Mouse (Mus musculus): ENCODE data around the gene Car2. TPM values are rescaled to one million over a fixed set of nuclear protein-coding genes. Genes with fewer than 3 reads are reported as not detected.
A peak's percentile ranks its signal among the peaks of the same experiment; 100 is the strongest.

The Car2 gene
- total RNA-seq, 2 experiments from 2014 or later = 9.8 to 11.8 TPM

DNA sequence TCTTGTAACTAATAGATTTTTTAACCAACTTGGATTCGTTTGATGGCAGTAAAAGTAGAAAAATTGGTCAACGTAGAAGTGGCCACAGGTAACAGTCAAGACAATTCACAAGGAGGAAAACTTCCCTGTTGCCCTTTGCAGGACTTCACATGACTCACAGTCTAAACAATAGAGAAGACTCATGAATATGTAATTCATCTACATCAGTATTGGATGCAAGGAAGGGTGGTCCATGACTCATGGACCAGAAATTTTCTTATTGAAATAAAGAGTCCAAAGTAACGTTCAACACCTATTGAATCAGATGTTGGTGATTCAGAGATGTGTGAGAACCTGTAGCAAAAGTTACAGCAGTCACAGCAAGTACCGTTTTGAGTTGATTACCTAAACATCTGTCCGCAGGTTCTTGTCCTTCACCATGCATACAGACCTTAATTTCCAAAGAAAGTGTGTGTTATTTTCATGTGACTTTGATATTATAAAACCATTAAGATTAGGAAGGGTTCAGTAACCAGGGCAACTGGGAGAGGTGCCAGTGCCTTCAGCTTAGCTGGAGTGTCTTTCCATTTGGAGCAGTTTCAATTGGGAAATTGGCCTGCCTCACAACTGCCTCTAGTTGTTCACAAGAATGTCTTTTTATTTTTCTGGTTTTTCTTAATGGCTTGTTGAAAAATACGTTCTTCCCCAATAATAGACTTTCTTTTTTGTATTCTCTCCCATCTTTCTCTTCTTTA lies 62.2 kb downstream of the Car2 start:
- DNase-seq = peak; percentile 16

DNA sequence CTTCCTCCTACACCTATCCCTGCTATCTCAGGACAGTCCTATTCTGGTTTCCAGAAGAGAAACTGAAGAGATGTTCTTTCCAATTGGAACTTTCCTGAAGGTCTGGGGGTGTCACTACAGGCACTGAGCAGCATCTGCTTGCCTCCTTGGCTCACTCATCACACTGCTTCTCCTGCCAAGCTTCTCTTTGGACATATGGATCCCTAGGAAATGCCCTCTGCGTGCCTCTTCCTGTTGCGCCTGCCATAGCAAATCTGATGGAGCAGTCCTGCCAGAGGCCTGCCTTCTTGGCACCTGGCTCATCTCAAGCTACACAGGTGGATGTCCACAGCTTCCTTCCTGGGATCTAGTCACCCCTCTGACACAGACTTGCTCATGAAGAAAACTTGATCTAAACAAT lies 64.0 kb downstream of the Car2 start:
- DNase-seq = no peak

Other genes starting within 250 kb of the Car2 start
- 1 to 10 TPM; 1.2 to 1.8 TPM for gene Car13, start 244.5 kb upstream of the Car2 start, total RNA-seq (2021)
- not detected for gene Car1, start 77.9 kb upstream of the Car2 start, total RNA-seq (2021)
- 10 to 100 TPM; 22.0 to 45.6 TPM for gene Car3, start 22.8 kb upstream of the Car2 start, total RNA-seq (2021)

Data from heart, postnatal 4 days (tissue).